Comparison of ENCODE assay signal across 28 mouse cellular contexts in genomic region chr1:190142584-190142983, GRCm38 (mm10). TPM values are rescaled to one million over a fixed set of nuclear protein-coding genes. Genes with fewer than 3 reads are reported as not detected.
DNase-seq lines count a peak whose midpoint lies in the region; ATAC-seq lines count a peak whose summit lies in the region.
"Had no signal": no experiment of that assay in that cellular context is flagged by ENCODE, and none has a peak within 500 bp of the region (broad histone marks: within the 10 kb centered on the region; RNA-seq: fewer than 3 reads in every experiment).

No protein-coding gene starts in this region.

- intact Hi-C loops in heart, postnatal 36 days (cut with DNase I): no loop called here

- no peak overlapping the region for H3K4me2 ChIP-seq in heart, embryonic 11.5 days
- no peak overlapping the region for H3K4me2 ChIP-seq in heart, embryonic 16.5 days (ENCODE audit: low read depth, low read length)
- no peak overlapping the region for H3K4me2 ChIP-seq in kidney, embryonic 16.5 days (replicated peaks; ENCODE audit: low read depth, low read length)
- H3K4me2 ChIP-seq: embryonic facial prominence, embryonic 15.5 days; forebrain, embryonic 12.5 days; hindbrain, embryonic 12.5 days; limb, embryonic 13.5 days; liver, embryonic 11.5 days; lung, embryonic 15.5 days; midbrain, embryonic 12.5 days had no signal

- H3K4me1 ChIP-seq in heart, embryonic 11.5 days (ENCODE audit: control insufficient read depth, insufficient read depth, low read length): peaks cover 33% of the 10 kb centered on the region
- peaks cover 28% of the 10 kb centered on the region for H3K4me1 ChIP-seq in heart, embryonic 16.5 days (ENCODE audit: control insufficient read depth, insufficient read depth, low read length)
- H3K4me1 ChIP-seq in kidney, embryonic 16.5 days (ENCODE audit: insufficient read depth, low read length): 0 out of 2 replicates have a peak, but pooled peaks cover 2% of the 10 kb centered on the region
- H3K4me1 ChIP-seq: embryonic facial prominence, embryonic 15.5 days; limb, embryonic 13.5 days; lung, embryonic 15.5 days had no signal

- H3K9me3 ChIP-seq in heart, embryonic 11.5 days (replicated peaks; ENCODE audit: control insufficient read depth, low read length): no peaks in the 10 kb centered on the region
- H3K9me3 ChIP-seq in heart, embryonic 16.5 days (replicated peaks; ENCODE audit: control insufficient read depth, low read length): no peaks in the 10 kb centered on the region
- no peaks in the 10 kb centered on the region for H3K9me3 ChIP-seq in kidney, embryonic 16.5 days (ENCODE audit: low read length)
- H3K9me3 ChIP-seq: embryonic facial prominence, embryonic 10.5 days; embryonic facial prominence, embryonic 15.5 days; forebrain, embryonic 12.5 days; hindbrain, embryonic 12.5 days; limb, embryonic 13.5 days; lung, embryonic 15.5 days; midbrain, embryonic 12.5 days had no signal

- 16% methylated on average over 4 of the region's 4 CpGs for WGBS in heart, embryonic 11.5 days (ENCODE audit: insufficient replicate concordance)
- 35% methylated on average over 4 of the region's 4 CpGs for WGBS in heart, embryonic 16.5 days
- 18% methylated on average over 4 of the region's 4 CpGs for WGBS in kidney, embryonic 16.5 days

- DNase-seq in heart, postnatal 36 days: no peak
- no peak for DNase-seq in heart, adult 18-20 months
- no peak for DNase-seq in kidney, adult 11 months
- no peak for DNase-seq in left cerebral cortex, adult 8-10 months (ENCODE audit: low spot score in 2 of 2)
- DNase-seq: adrenal gland, postnatal 10 days; cerebellum, adult 8-10 months; cerebellum, postnatal 25 days; forebrain, postnatal 0 days; kidney, postnatal 10 days; thymus, adult 2 months; thymus, postnatal 36 days had no signal

- peak overlapping the region; percentile 88; the same call in 1 of the 2 replicates for H3K27ac ChIP-seq in heart, embryonic 11.5 days (ENCODE audit: low read depth, low read length)
- H3K27ac ChIP-seq in heart, embryonic 16.5 days (ENCODE audit: low read length): peak overlapping the region; percentile 92
- H3K27ac ChIP-seq in kidney, embryonic 16.5 days (ENCODE audit: low read length): no peak overlapping the region
- H3K27ac ChIP-seq: embryonic facial prominence, embryonic 10.5 days; embryonic facial prominence, embryonic 15.5 days; forebrain, embryonic 12.5 days; hindbrain, embryonic 12.5 days; left cerebral cortex, adult 2 months; limb, embryonic 13.5 days; lung, embryonic 15.5 days; midbrain, embryonic 12.5 days had no signal

- no peak for ATAC-seq in heart, embryonic 11.5 days (replicated peaks; ENCODE audit: insufficient number of reproducible peaks, low FRiP score, low TSS enrichment)
- ATAC-seq in heart, embryonic 16.5 days (replicated peaks; ENCODE audit: extremely low read depth, insufficient read depth, low FRiP score): no peak
- ATAC-seq in kidney, embryonic 16.5 days (ENCODE audit: low FRiP score, low TSS enrichment): 0 out of 2 replicates have a peak, but pooled peaks have one; percentile 31
- ATAC-seq: forebrain, postnatal 0 days; intestine, postnatal 0 days; Patski had no signal

- no peaks in the 10 kb centered on the region for H3K27me3 ChIP-seq in heart, embryonic 11.5 days (ENCODE audit: control insufficient read depth, insufficient read depth, low read length)
- H3K27me3 ChIP-seq in heart, embryonic 16.5 days (ENCODE audit: control insufficient read depth, insufficient read depth, low read length): no peaks in the 10 kb centered on the region
- no peaks in the 10 kb centered on the region for H3K27me3 ChIP-seq in kidney, embryonic 16.5 days (ENCODE audit: insufficient read depth, low read length)
- H3K27me3 ChIP-seq: embryonic facial prominence, embryonic 15.5 days; lung, embryonic 15.5 days; Patski had no signal

- H3K36me3 ChIP-seq in heart, embryonic 11.5 days (ENCODE audit: control insufficient read depth, insufficient read depth, low read length): no peaks in the 10 kb centered on the region; the same call in none of the 2 replicates
- H3K36me3 ChIP-seq in heart, embryonic 16.5 days (ENCODE audit: control insufficient read depth, insufficient read depth): peaks cover 6% of the 10 kb centered on the region; the same call in 1 of the 2 replicates
- no peaks in the 10 kb centered on the region for H3K36me3 ChIP-seq in kidney, embryonic 16.5 days (ENCODE audit: insufficient read depth, low read length)
- H3K36me3 ChIP-seq: embryonic facial prominence, embryonic 10.5 days; embryonic facial prominence, embryonic 15.5 days; forebrain, embryonic 12.5 days; limb, embryonic 13.5 days; lung, embryonic 15.5 days had no signal

- no peak overlapping the region for H3K9ac ChIP-seq in heart, embryonic 11.5 days (ENCODE audit: low read depth, low read length)
- H3K9ac ChIP-seq in heart, embryonic 16.5 days (ENCODE audit: low read length): no peak overlapping the region
- no peak overlapping the region for H3K9ac ChIP-seq in kidney, embryonic 16.5 days (replicated peaks; ENCODE audit: low read length)
- H3K9ac ChIP-seq: embryonic facial prominence, embryonic 15.5 days; forebrain, embryonic 12.5 days; forebrain, postnatal 0 days; hindbrain, embryonic 12.5 days; limb, embryonic 13.5 days; lung, embryonic 15.5 days; midbrain, embryonic 12.5 days had no signal

- H3K4me3 ChIP-seq in heart, embryonic 11.5 days (ENCODE audit: low read depth, low read length): no peak overlapping the region
- no peak overlapping the region for H3K4me3 ChIP-seq in heart, embryonic 16.5 days (ENCODE audit: low read length)
- no peak overlapping the region for H3K4me3 ChIP-seq in kidney, embryonic 16.5 days (ENCODE audit: low read length)
- H3K4me3 ChIP-seq: embryonic facial prominence, embryonic 10.5 days; embryonic facial prominence, embryonic 15.5 days; forebrain, embryonic 12.5 days; hindbrain, embryonic 12.5 days; left cerebral cortex, adult 2 months; limb, embryonic 13.5 days; lung, embryonic 15.5 days; midbrain, embryonic 12.5 days had no signal

RNA-seq across cellular contexts. Expression of gene Prox1, which starts 27.9 kb away (rescaled TPM):
- 12.6 and 17.9 TPM in 2 replicates for polyA plus RNA-seq in heart, embryonic 11.5 days (2014; fragmentation: Nextera tagmentation; extraction: Ambion mirVana)
- 10 to 100 TPM; 38.8 to 57.1 TPM for total RNA-seq in heart, postnatal 36 days (2021)
- polyA plus RNA-seq in heart, embryonic 16.5 days (2015; fragmentation: Nextera tagmentation; extraction: Ambion mirVana): 16.4 and 17.7 TPM in 2 replicates
- 10 to 100 TPM; 36.6 to 44.4 TPM for total RNA-seq in heart, adult 18-20 months (2021)
- polyA plus RNA-seq in kidney, embryonic 16.5 days (2015; fragmentation: Nextera tagmentation; extraction: Ambion mirVana): 0.89 and 1.3 TPM in 2 replicates
- total RNA-seq in left cerebral cortex, adult 8-10 months (2022): 10 to 100 TPM in 3 of 4 experiments, 1 to 10 TPM in 1; 9.5 to 12.4 (median 10.9) TPM
- total RNA-seq: megakaryocyte progenitor cell, adult 5-6 weeks; MEL; monocyte, adult 5-6 weeks had no signal
